Mouse (Mus musculus) myocyte (in vitro differentiated cells): Measurements from ENCODE around the gene Cic. TPM values are rescaled to one million over a fixed set of nuclear protein-coding genes. Genes with fewer than 3 reads are reported as not detected.
A peak's percentile ranks its signal among the peaks of the same experiment; 100 is the strongest.
"Not testable (repeated sequence)": the region's sequence is repeated elsewhere in the genome, so short reads cannot be mapped to it uniquely, and the experiment has no call there.

Source experiments
- H3K27me3 ChIP-seq: one replicate; pipeline ENCODE4 v1.6.1; 2011; ENCODE audit not compliant: control insufficient read depth, insufficient read depth, insufficient read length
- H3K36me3 ChIP-seq: one replicate; pipeline ENCODE4 v1.6.1; 2011; ENCODE audit not compliant: control insufficient read depth, insufficient read depth
- H3K4me2 ChIP-seq: one replicate; pipeline ENCODE4 v1.6.1; 2011; ENCODE audit warnings: low read depth, control low read depth
- H3K4me3 ChIP-seq: one replicate; pipeline ENCODE4 v1.5.1; 2011; ENCODE audit warnings: mild to moderate bottlenecking, control low read depth, moderate library complexity
- H3K79me2 ChIP-seq: one replicate; pipeline ENCODE4 v1.6.1; 2011; ENCODE audit not compliant: control insufficient read depth, insufficient read depth
- H3ac ChIP-seq: one replicate; pipeline ENCODE4 v1.6.1; 2011; ENCODE audit not compliant: control insufficient read depth, insufficient read length
- E2F4 ChIP-seq: IDR thresholded peaks from one replicate; pipeline ENCODE4 v1.6.1; 2011; ENCODE audit warnings: mild to moderate bottlenecking, control low read depth, moderate library complexity; ENCODE audit not compliant: insufficient read depth
- MAX ChIP-seq: IDR thresholded peaks from one replicate; pipeline ENCODE4 v1.6.1; 2011; ENCODE audit warnings: low read depth, mild to moderate bottlenecking, control low read depth
- MYOD1 ChIP-seq, 3 experiments: IDR thresholded peaks; one replicate each; pipeline ENCODE4 v1.6.1; 2011; ENCODE audit warnings: control low read depth in 2 of 3, low read depth in 2 of 3, mild to moderate bottlenecking in 2 of 3, moderate library complexity in 1 of 3; ENCODE audit not compliant: insufficient read length in 2 of 3, control insufficient read depth in 1 of 3
- MYOG ChIP-seq, 3 experiments: IDR thresholded peaks; one replicate each; pipeline ENCODE4 v1.6.1; 2011; ENCODE audit warnings: control low read depth in 2 of 3, low read depth in 2 of 3, mild to moderate bottlenecking in 2 of 3; ENCODE audit not compliant: insufficient read length in 2 of 3, control insufficient read depth in 1 of 3, insufficient read depth in 1 of 3
- POLR2A ChIP-seq: IDR thresholded peaks from one replicate; pipeline ENCODE4 v1.6.1; 2011; ENCODE audit warnings: low read depth, mild to moderate bottlenecking, control low read depth, moderate library complexity; ENCODE audit not compliant: insufficient read length
- POLR2AphosphoS2 ChIP-seq: IDR thresholded peaks from one replicate; pipeline ENCODE4 v1.6.1; 2011; ENCODE audit warnings: low read depth, control low read depth; ENCODE audit not compliant: insufficient read length
- REST ChIP-seq: IDR thresholded peaks from one replicate; pipeline ENCODE4 v1.6.1; 2011; ENCODE audit warnings: mild to moderate bottlenecking, control low read depth, moderate library complexity; ENCODE audit not compliant: insufficient read depth, insufficient read length
- SRF ChIP-seq: IDR thresholded peaks from one replicate; pipeline ENCODE4 v1.6.1; 2011; ENCODE audit warnings: low read depth; ENCODE audit not compliant: control insufficient read depth, insufficient read length
- TCF12 ChIP-seq: IDR thresholded peaks from one replicate; pipeline ENCODE4 v1.6.1; 2011; ENCODE audit warnings: mild to moderate bottlenecking, control low read depth; ENCODE audit not compliant: poor library complexity, insufficient read depth, severe bottlenecking
- TCF3 ChIP-seq: IDR thresholded peaks from one replicate; pipeline ENCODE4 v1.6.1; 2011; ENCODE audit warnings: low read depth, control low read depth; ENCODE audit not compliant: insufficient read length
- USF1 ChIP-seq: IDR thresholded peaks from one replicate; pipeline ENCODE4 v1.6.1; 2011; ENCODE audit warnings: low read depth, mild to moderate bottlenecking, control low read depth, moderate library complexity
- polyA plus RNA-seq: library from polyadenylated mRNA; unstranded; fragments of >200 nt; fragmentation: generic; extraction: Trizol; gene quantifications from one replicate; pipeline ENCODE4 v1.2.1, GENCODE M21; 2012; ENCODE audit warnings: missing spikeins

Gene Cic
- polyA plus RNA-seq, 1 experiment: 65.8 TPM

DNA sequence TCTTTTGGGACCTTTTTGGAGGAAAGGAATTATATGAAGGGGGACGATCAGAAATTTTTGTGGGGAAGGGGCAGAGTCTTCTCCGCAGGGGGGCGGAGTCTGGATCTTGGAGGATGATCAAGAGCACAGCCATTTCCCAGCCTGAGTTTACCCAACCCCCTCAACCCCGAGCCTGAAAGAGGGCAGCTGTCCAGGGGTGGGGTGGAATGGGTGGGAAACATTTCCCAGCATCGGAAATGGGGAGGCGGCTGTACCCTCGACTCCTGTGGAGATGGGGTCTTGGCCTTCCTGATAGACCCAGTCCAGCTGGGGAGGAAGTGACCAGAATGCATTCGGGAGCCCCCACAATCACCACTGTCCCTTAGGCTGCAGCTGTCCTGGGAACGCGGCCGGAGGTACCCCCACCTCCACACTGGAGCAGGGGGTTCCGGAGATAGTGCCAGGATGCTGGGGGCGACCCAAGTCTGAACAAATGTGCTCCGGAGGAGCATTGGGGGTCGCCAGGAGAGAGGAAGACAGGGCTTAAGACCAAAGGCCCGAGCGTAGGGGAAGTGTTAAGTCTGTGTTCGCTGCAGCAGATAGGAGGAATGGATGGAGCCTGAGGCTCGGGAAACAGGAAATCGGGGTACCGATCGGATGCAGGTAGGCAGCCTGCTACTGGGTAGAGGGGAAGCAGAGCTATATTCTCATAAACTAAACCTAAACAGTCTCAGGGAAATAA, 16.3 kb upstream of the Cic start:
- H3K79me2 ChIP-seq: peaks cover 38% of the 10 kb centered on the region
- TF ChIP-seq POLR2AphosphoS2 (no peak), MYOG (IDR thresholded peaks at IDR 0.05; ENCODE audit: control insufficient read depth in 1 of 3, insufficient read depth in 1 of 3, insufficient read length in 2 of 3, low read depth in 2 of 3) (peak in 1 of 3 experiments; percentile 64)
- H3K27me3 ChIP-seq: no peaks in the 10 kb centered on the region
- H3K4me3 ChIP-seq: peak overlapping the region; percentile 84
- H3K4me2 ChIP-seq: peak overlapping the region; percentile 95
- peak overlapping the region; percentile 27 for H3ac ChIP-seq
- H3K36me3 ChIP-seq: no peaks in the 10 kb centered on the region

DNA sequence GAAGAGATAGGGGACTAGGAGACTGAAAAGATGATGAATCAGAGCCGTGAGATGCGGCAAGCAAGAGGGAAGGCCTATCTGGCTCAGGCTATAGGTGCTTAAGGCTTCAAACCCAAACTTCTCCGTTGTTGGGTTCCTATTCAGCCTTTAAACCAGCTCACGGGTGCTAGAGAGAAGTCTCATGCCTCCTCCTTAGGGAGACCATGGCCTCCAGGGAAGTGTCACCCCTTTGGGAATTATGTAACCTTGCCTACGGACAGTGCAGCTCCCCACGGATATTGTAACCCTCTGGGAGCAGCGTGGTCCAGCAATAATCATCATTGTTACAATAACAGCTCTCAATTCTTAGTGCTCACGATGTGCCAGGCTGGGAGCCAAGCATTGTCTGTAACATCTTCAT, 15.7 kb upstream of the Cic start:
- Histone ChIP-seq H3K4me2 (peak overlapping the region; percentile 95), H3K4me3 (peak overlapping the region; percentile 84), H3K27me3 (no peaks in the 10 kb centered on the region), H3ac (no peak overlapping the region), H3K36me3 (no peaks in the 10 kb centered on the region), H3K79me2 (peaks cover 32% of the 10 kb centered on the region)
- no peak for TF ChIP-seq SRF
- no peak for TF ChIP-seq POLR2A
- TF ChIP-seq MYOG (IDR thresholded peaks at IDR 0.05; ENCODE audit: control insufficient read depth in 1 of 3, insufficient read depth in 1 of 3, insufficient read length in 2 of 3, low read depth in 2 of 3): no peak
- TF ChIP-seq TCF12: no peak
- no peak for TF ChIP-seq MYOD1 (IDR thresholded peaks at IDR 0.05; ENCODE audit: control insufficient read depth in 1 of 3, insufficient read length in 2 of 3, low read depth in 2 of 3)
- no peak for TF ChIP-seq E2F4
- no peak for TF ChIP-seq POLR2AphosphoS2

GRCm38 (mm10) chr7:25261896-25262295, 5.6 kb upstream of the Cic start:
- Histone ChIP-seq H3K79me2 (no peaks in the 10 kb centered on the region), H3K4me2 (no peak overlapping the region), H3K36me3 (no peaks in the 10 kb centered on the region), H3K27me3 (no peaks in the 10 kb centered on the region), H3ac (no peak overlapping the region), H3K4me3 (no peak overlapping the region)
- no peak for TF ChIP-seq SRF
- TF ChIP-seq TCF3: no peak
- no peak for TF ChIP-seq MAX

DNA sequence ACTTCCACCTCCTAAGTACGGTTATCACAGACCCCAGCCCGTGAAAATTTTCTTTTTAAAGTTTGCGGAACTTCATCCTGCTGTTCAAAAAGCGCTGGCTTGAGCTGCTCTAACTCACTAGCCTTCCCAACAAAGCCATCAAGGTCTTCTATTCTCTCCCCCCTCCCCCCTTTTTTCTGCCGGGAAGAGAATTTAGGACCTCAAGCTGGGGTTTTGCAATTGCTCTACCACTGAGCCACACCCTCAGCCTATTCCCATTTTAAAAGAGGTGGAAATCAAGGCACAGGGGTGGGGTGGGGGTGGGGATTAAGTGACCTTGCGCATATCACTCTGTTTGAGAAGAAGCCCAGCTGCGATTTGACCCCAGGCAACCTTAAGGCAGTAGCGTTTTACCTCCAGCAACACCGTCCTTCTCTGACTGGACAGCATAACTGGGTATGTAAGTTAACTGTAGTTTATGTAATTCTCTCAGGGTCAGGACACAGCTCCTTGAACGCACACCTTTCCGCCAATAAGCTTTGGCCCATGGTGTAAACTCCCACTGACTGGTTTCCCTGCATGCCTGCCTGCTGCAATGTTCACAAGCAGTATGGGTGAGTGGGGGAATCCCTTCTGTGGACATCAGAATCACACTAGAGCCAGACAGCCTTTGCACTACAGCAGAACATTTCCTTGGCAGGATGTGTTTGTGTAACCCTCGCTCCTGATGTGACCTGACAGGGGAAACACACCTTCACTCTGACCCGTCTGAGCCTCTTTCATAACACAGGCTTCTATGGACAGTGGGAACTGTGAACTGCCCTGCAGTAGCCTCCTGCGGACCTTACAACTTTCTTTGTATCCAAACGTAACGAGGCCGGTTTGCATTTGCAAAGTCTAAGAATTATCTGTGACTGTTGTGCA, 3.3 kb upstream of the Cic start:
- no peak for TF ChIP-seq MYOD1 (IDR thresholded peaks at IDR 0.05; ENCODE audit: control insufficient read depth in 1 of 3, insufficient read length in 2 of 3, low read depth in 2 of 3)
- no peak for TF ChIP-seq SRF
- TF ChIP-seq TCF3: no peak
- TF ChIP-seq TCF12: no peak
- TF ChIP-seq USF1: no peak
- TF ChIP-seq REST: no peak
- no peak overlapping the region for H3K4me3 ChIP-seq
- no peak overlapping the region for H3K4me2 ChIP-seq
- no peak overlapping the region for H3ac ChIP-seq
- H3K79me2 ChIP-seq: peaks cover 9% of the 10 kb centered on the region
- H3K27me3 ChIP-seq: no peaks in the 10 kb centered on the region
- H3K36me3 ChIP-seq: no peaks in the 10 kb centered on the region

- H3K27me3 ChIP-seq, H3K4me3 ChIP-seq, H3K4me2 ChIP-seq, H3K36me3 ChIP-seq, H3ac ChIP-seq: not testable (repeated sequence)
- H3K79me2 ChIP-seq: peaks cover 17% of the 10 kb centered on the region
Observed at GRCm38 (mm10) chr7:25265743-25266142, 1.8 kb upstream of the Cic start.
